Mouse (Mus musculus): ENCODE measurements around the gene Adamts8. TPM values are rescaled to one million over a fixed set of nuclear protein-coding genes. Genes with fewer than 3 reads are reported as not detected.

The Adamts8 gene
- 0.79 and 1.3 TPM in 2 replicates for polyA plus RNA-seq (2012; rRNA removed; ENCODE audit: low replicate concordance)

DNA sequence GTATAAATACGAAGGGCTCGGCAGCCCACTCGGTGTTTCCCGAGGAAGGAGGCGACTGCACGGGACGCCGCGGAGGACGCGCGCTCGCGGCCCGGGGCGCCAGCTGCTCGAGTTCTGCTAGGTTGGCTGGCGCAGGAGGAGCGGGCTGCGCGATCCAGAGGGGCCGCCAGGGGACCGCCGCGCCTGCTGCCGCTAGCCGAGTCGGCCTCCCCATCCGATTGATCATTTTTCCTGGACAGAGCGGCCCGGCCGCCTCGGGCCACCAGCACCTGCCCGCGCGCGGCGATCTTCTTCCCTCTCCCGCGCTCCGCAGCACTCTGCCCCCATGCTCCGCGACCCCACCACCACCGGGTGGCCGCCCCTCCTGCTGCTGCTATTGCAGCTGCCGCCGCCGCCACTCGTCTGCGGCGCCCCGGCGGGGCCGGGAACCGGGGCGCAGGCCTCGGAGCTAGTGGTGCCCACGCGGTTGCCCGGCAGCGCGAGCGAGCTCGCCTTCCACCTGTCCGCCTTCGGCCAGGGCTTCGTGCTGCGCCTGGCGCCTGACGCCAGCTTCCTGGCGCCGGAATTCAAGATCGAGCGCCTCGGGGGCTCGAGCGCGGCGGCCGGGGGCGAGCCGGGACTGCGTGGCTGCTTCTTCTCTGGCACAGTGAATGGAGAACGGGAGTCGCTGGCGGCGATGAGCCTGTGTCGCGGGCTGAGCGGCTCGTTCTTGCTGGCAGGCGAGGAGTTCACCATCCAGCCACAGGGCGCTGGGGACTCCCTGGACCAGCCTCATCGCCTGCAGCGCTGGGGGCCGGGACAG lies at the start of gene Adamts8:
Gene Adamts8 (plus strand): TSS at position 51 of the 802 bp plus-strand sequence.

DNA sequence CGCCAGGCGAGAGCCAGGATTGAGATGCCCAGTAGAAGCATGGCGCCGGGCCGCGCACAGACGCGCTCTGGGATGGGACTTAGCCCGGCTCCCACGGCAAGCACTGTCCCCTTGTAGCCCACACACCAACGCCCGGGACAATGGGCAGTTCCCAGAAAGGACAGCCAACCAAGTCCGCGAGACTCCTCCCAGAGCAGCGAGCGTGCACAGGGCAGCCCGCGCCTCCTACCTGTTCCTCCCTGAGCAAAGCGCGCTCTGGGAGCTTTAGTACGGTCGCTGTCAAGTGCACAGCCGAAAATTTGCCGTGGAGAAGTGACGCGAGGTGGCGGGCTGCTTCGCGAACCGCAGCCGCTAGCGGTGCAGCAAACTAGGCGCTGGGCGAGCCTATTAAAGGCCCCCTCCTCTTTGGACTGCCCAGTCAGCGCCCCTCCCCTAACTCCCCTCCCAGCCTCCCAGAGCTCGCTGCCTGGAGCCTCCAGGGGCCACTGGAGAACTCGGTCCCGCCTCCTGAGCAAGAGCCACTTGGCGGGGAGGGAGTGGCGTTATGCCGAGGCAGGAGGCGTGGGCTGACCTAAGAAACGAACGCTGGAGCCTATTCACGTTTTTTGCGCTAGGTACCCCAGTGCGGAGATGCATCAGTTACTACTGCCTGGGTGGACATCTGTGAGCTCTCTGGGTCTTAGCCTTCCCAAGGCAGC lies 20.0 kb upstream of the Adamts8 start, which contains the start of gene Adamts15:
Gene Adamts15 (minus strand): TSS at position 256 of the 698 bp plus-strand sequence.

Other genes with a start within 250 kb of the Adamts8 start
- gene Adamts15, start 20.1 kb upstream of the Adamts8 start, polyA plus RNA-seq (2012; rRNA removed; ENCODE audit: low replicate concordance), result 16.1 TPM in 2 replicates
- 6.7 and 8.2 TPM in 2 replicates for gene Zbtb44, start 88.1 kb downstream of the Adamts8 start, polyA plus RNA-seq (2012; rRNA removed; ENCODE audit: low replicate concordance)
- gene St14, start 189.3 kb downstream of the Adamts8 start, polyA plus RNA-seq (2012; rRNA removed; ENCODE audit: low replicate concordance), result 38.2 and 42.8 TPM in 2 replicates

Measured in mammary gland, adult 2 months (tissue).